Mouse (Mus musculus) embryonic facial prominence, embryonic 11.5 days (tissue): ENCODE measurements at regions not wholly inside any gene's neighbourhood (a gene's known extent, or its start where the extent isn't known, plus 50 kb on each side); places are given as distances from the start of the nearest gene placed in this dataset.

Experiments
- ATAC-seq: fragments of 200-750 bp; cut with Nextera tagmentation; replicated peaks from 2 replicates; pipeline ENCODE4 v1.8.0; 2017; ENCODE audit warnings: low read depth; ENCODE audit not compliant: insufficient number of reproducible peaks, low FRiP score, low TSS enrichment
- DNase-seq: peaks from one replicate; pipeline ENCODE4 v3.0.0-alpha.2; 2015; ENCODE audit warnings: low spot score
- H3K27ac ChIP-seq: fragments of 300-500 bp; sonication (generic); replicated peaks from 2 replicates; pipeline ENCODE4 v1.5.1; 2014; ENCODE audit warnings: mild to moderate bottlenecking, low read depth, low read length, control low read depth
- H3K27me3 ChIP-seq: fragments of 300-500 bp; sonication (generic); 2 replicates; pipeline ENCODE4 v1.6.1; 2014; ENCODE audit warnings: mild to moderate bottlenecking, low read length, moderate library complexity, mixed read lengths; ENCODE audit not compliant: control insufficient read depth, insufficient read depth
- H3K36me3 ChIP-seq: fragments of 300-500 bp; sonication (generic); replicated peaks from 2 replicates; pipeline ENCODE4 v1.6.1; 2014; ENCODE audit warnings: low read depth, mild to moderate bottlenecking, low read length, moderate library complexity, mixed read lengths; ENCODE audit not compliant: control insufficient read depth, insufficient read depth
- H3K4me1 ChIP-seq: fragments of 300-500 bp; sonication (generic); 2 replicates; pipeline ENCODE4 v1.6.1; 2014; ENCODE audit warnings: low read length, mixed read lengths; ENCODE audit not compliant: control insufficient read depth, insufficient read depth
- H3K4me2 ChIP-seq: fragments of 300-500 bp; sonication (generic); 2 replicates; pipeline ENCODE4 v1.6.1; 2014; ENCODE audit warnings: low read depth, mild to moderate bottlenecking, control low read depth, low read length, moderate library complexity
- H3K4me3 ChIP-seq: fragments of 300-500 bp; sonication (generic); 2 replicates; pipeline ENCODE4 v1.5.1; 2014; ENCODE audit warnings: low read depth, low read length, control low read depth
- H3K9ac ChIP-seq: fragments of 300-500 bp; sonication (generic); replicated peaks from 2 replicates; pipeline ENCODE4 v1.6.1; 2014; ENCODE audit warnings: mild to moderate bottlenecking, control low read depth, low read length
- H3K9me3 ChIP-seq: fragments of 300-500 bp; sonication (generic); replicated peaks from 2 replicates; pipeline ENCODE4 v1.6.1; 2016; ENCODE audit warnings: mild to moderate bottlenecking, low read length, inconsistent platforms, mixed read lengths; ENCODE audit not compliant: control insufficient read depth
- WGBS: fragments of 180-500 bp; shearing (Covaris S2); extraction: QIAGEN DNeasy Blood & Tissue Kit; methylation state at CpG from one replicate; pipeline ENCODE4 v1.1.7; 2014; 5-methylcytosine and 5-hydroxymethylcytosine counted together

GRCm38 (mm10) chrX:99246051-99246450 is 110.1 kb downstream of the Efnb1 start:
- no peak overlapping the region for H3K4me3 ChIP-seq
- 93% methylated on average over 8 of the region's 8 CpGs for WGBS
- no peaks in the 10 kb centered on the region for H3K4me1 ChIP-seq
- H3K36me3 ChIP-seq = no peaks in the 10 kb centered on the region
- ATAC-seq (no peak), DNase-seq (no peak)
- no peak overlapping the region for H3K4me2 ChIP-seq
- no peak overlapping the region for H3K9ac ChIP-seq
- H3K9me3 ChIP-seq = no peaks in the 10 kb centered on the region
- no peak overlapping the region for H3K27ac ChIP-seq
- H3K27me3 ChIP-seq = 0 out of 2 replicates have a peak, but pooled peaks cover 2% of the 10 kb centered on the region

- Histone ChIP-seq H3K27me3 (0 out of 2 replicates have a peak, but pooled peaks cover 4% of the 10 kb centered on the region), H3K9me3 (no peaks in the 10 kb centered on the region), H3K36me3 (no peaks in the 10 kb centered on the region), H3K27ac (no peak overlapping the region), H3K4me2 (no peak overlapping the region), H3K4me3 (no peak overlapping the region), H3K9ac (no peak overlapping the region), H3K4me1 (no peaks in the 10 kb centered on the region)
- DNase-seq (no peak), ATAC-seq (no peak)
- WGBS = 83% methylated on average over 3 of the region's 3 CpGs
Observed at GRCm38 (mm10) chrX:99245541-99245940, 109.6 kb downstream of the Efnb1 start.

- H3K4me1 ChIP-seq = no peaks in the 10 kb centered on the region
- no peak for DNase-seq
- H3K36me3 ChIP-seq = no peaks in the 10 kb centered on the region
- H3K4me2 ChIP-seq = no peak overlapping the region
- no peak overlapping the region for H3K27ac ChIP-seq
- H3K4me3 ChIP-seq = no peak overlapping the region
- ATAC-seq = no peak
- H3K9ac ChIP-seq = no peak overlapping the region
- whole genome bisulfite sequencing = 92% methylated on average over 5 of the region's 5 CpGs
- 0 out of 2 replicates have a peak, but pooled peaks cover 4% of the 10 kb centered on the region for H3K27me3 ChIP-seq
- no peaks in the 10 kb centered on the region for H3K9me3 ChIP-seq
Observed at GRCm38 (mm10) chrX:99243251-99243650, 107.3 kb downstream of the Efnb1 start.

- H3K27ac ChIP-seq = no peak overlapping the region
- H3K27me3 ChIP-seq = 0 out of 2 replicates have a peak, but pooled peaks cover 4% of the 10 kb centered on the region
- H3K4me1 ChIP-seq = no peaks in the 10 kb centered on the region
- H3K9me3 ChIP-seq = no peaks in the 10 kb centered on the region
- DNase-seq (no peak), ATAC-seq (no peak)
- no peak overlapping the region for H3K9ac ChIP-seq
- no peak overlapping the region for H3K4me2 ChIP-seq
- H3K4me3 ChIP-seq = no peak overlapping the region
- WGBS = 51% methylated on average over 5 of the region's 5 CpGs
- H3K36me3 ChIP-seq = no peaks in the 10 kb centered on the region
Observed at GRCm38 (mm10) chrX:99241684-99242118, 105.8 kb downstream of the Efnb1 start.

GRCm38 (mm10) chrX:99233035-99233434 is 97.1 kb downstream of the Efnb1 start:
- H3K4me2 ChIP-seq = no peak overlapping the region
- no peaks in the 10 kb centered on the region for H3K27me3 ChIP-seq
- H3K9me3 ChIP-seq = no peaks in the 10 kb centered on the region
- H3K9ac ChIP-seq = no peak overlapping the region
- DNase-seq = no peak
- no peaks in the 10 kb centered on the region for H3K36me3 ChIP-seq
- WGBS = 65% methylated on average over 3 of the region's 3 CpGs
- H3K4me1 ChIP-seq = no peaks in the 10 kb centered on the region
- no peak overlapping the region for H3K4me3 ChIP-seq
- H3K27ac ChIP-seq = no peak overlapping the region
- ATAC-seq = no peak

- 70% methylated on average over 6 of the region's 7 CpGs for WGBS
- DNase-seq (no peak), ATAC-seq (no peak)
- Histone ChIP-seq H3K4me2 (no peak overlapping the region), H3K9ac (no peak overlapping the region), H3K36me3 (no peaks in the 10 kb centered on the region), H3K4me3 (no peak overlapping the region), H3K9me3 (no peaks in the 10 kb centered on the region), H3K27ac (no peak overlapping the region), H3K27me3 (no peaks in the 10 kb centered on the region), H3K4me1 (no peaks in the 10 kb centered on the region)
Observed at GRCm38 (mm10) chrX:99232331-99232730, 96.4 kb downstream of the Efnb1 start.

GRCm38 (mm10) chrX:99225111-99225752 is 89.3 kb downstream of the Efnb1 start:
- no peaks in the 10 kb centered on the region for H3K4me1 ChIP-seq
- WGBS = 64% methylated on average over 7 of the region's 7 CpGs
- H3K4me2 ChIP-seq = no peak overlapping the region
- H3K4me3 ChIP-seq = no peak overlapping the region
- H3K27me3 ChIP-seq = 0 out of 2 replicates have a peak, but pooled peaks cover 4% of the 10 kb centered on the region
- no peak for ATAC-seq
- H3K27ac ChIP-seq = no peak overlapping the region
- H3K36me3 ChIP-seq = no peaks in the 10 kb centered on the region
- no peak for DNase-seq
- no peak overlapping the region for H3K9ac ChIP-seq
- H3K9me3 ChIP-seq = no peaks in the 10 kb centered on the region

- no peak overlapping the region for H3K4me3 ChIP-seq
- H3K27me3 ChIP-seq = peaks cover 7% of the 10 kb centered on the region; the same call in 1 of the 2 replicates
- no peak overlapping the region for H3K9ac ChIP-seq
- no peaks in the 10 kb centered on the region for H3K36me3 ChIP-seq
- DNase-seq (no peak), ATAC-seq (no peak)
- no peak overlapping the region for H3K27ac ChIP-seq
- no peak overlapping the region for H3K4me2 ChIP-seq
- H3K9me3 ChIP-seq = no peaks in the 10 kb centered on the region
- WGBS = 82% methylated on average over 5 of the region's 5 CpGs
- no peaks in the 10 kb centered on the region for H3K4me1 ChIP-seq
Observed at GRCm38 (mm10) chrX:99222017-99222416, 86.1 kb downstream of the Efnb1 start.
